Mouse (Mus musculus) kidney, adult 9 months (tissue): Measurements from ENCODE around the gene Gm44502.

ENCODE experiments used
- DNase-seq: peaks from one replicate; pipeline ENCODE4 v3.0.0; 2022

Gm44502 gene

GRCm38 (mm10) chr15:89390081-89390480 lies 39.4 kb downstream of the Gm44502 start:
- no peak for DNase-seq

GRCm38 (mm10) chr15:89387127-89387526 lies 42.4 kb downstream of the Gm44502 start:
- DNase-seq, result no peak

- DNase-seq, result no peak
These were observed 44.9 kb downstream of the Gm44502 start, which contains the start of gene Klhdc7b for GRCm38 (mm10) chr15:89384617-89385016. TSS of gene Klhdc7b (plus strand) at chr15:89384917.

GRCm38 (mm10) chr15:89379429-89379828 lies 50.1 kb downstream of the Gm44502 start:
- DNase-seq, result no peak

DNA sequence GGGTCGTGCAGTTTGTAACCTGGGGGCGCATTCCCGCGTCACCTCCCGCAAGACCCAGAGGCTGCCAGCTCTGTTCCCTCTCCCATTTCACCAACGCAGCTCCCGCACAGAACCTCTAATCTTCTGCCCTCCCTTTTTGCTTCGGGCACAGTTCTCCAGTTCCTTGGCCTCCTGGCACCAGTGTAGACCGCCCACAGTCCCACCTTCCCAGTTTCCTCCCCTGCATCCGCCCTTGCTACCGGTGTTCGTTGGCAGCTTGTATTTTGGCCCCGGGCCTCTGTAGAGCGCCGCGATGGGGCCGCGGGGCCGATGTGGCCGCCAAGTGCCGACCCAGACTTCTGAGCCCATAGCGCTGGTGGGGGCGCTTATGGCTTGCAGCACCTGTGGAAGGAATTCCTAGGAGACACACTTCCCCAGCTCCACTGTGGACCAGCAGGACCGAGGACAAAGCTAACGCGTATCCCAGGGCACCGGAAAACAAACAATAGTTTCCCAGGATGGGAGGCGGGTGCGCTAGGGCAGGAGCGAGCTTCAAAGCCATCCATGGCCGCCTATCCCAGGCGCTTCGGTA lies 50.6 kb downstream of the Gm44502 start, which contains the start of gene Odf3b:
TSS of gene Odf3b (minus strand) at position 452 of the 571 bp plus-strand sequence.
- DNase-seq, result peak; percentile 30

DNA sequence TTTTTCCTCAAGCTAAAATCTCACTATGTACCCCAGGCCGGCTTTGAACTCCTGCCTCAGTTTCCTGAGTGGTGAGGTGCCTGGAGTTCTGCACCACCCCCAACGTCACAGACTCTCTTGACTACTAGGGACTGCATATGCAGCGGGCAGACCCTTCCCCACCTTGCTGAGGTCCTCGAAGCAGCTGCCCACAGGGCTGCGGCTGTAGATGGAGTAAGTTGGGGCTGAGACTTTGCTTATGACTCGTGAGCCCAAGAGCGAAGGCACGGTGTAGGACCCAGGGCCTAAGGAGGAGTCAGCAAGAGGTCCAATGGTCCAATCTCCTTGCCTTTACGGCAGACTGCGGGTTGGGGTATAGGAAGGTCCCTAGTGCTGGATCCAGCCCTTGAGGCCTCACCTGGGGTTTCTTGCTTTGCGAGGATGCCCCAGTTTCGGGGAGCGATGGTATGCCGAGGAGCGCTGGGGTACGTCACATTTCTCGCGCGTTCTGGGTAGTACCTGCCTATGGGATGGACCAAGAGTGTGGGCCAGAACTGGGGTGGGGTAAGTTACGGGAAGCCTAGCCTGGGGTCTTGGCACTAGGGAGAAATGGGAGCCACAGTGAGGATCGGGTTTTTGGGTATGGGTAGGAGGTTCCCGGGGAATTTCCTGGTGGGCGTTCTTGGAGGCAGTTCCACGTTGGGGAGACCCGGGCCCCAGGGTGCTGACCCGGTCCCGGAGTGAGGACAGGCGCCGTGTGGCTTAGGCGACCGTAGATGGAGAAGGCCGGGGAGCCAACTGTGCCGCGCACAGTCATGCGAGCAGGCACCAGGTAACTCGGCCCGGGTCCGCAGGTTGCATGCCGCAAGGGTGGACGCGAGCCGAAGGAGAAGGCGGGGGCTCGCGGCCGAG lies 51.3 kb downstream of the Gm44502 start:
- no peak for DNase-seq

DNA sequence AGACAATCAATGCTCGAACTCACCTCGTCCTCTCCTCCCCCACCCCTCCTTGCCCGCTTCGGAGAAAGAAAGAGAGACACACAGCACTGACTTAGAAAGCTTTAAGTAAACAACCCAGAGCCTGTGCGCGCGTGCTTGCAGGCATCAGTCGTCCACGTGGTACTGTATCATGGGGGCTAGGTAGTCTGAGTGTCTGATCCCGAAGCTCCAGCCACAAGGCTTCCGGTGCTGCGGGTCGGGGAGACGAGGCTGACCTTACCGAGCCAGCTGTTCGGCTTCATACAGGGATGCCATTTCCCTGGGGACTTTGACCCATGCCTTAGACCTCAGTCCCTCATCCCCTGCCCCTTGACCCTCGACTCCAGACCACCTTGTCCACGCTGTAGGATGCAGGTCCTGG lies 52.1 kb downstream of the Gm44502 start:
- no peak for DNase-seq

DNA sequence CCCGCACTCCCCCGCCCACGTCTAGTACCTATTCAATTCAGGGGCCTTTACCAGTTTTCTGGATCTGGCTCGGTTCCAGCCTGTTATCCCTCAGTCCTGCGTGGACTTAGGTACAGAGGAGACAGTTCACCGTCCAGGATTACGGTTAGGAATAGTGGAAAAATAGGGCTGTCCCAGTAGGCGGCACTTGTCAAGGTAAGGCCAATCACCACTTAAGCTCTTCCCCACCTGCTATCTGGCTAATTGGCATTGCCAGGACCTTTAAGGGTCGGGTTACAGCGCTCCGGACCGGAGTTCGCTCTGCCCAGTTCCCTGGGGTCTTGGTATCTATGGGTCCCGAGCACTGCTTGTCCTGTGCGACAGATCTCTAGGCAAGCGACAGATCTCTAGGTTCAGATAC lies 52.5 kb downstream of the Gm44502 start, which contains the start of gene Tymp:
TSS of gene Tymp (minus strand) at position 83 of the 400 bp plus-strand sequence.
- DNase-seq, result peak; percentile 46

GRCm38 (mm10) chr15:89376040-89376439 lies 53.5 kb downstream of the Gm44502 start:
- peak; percentile 28 for DNase-seq

GRCm38 (mm10) chr15:89374801-89375534 lies 54.5 kb downstream of the Gm44502 start:
- no peak for DNase-seq

- DNase-seq, result no peak
These were observed 55.2 kb downstream of the Gm44502 start for GRCm38 (mm10) chr15:89374340-89374739.

DNA sequence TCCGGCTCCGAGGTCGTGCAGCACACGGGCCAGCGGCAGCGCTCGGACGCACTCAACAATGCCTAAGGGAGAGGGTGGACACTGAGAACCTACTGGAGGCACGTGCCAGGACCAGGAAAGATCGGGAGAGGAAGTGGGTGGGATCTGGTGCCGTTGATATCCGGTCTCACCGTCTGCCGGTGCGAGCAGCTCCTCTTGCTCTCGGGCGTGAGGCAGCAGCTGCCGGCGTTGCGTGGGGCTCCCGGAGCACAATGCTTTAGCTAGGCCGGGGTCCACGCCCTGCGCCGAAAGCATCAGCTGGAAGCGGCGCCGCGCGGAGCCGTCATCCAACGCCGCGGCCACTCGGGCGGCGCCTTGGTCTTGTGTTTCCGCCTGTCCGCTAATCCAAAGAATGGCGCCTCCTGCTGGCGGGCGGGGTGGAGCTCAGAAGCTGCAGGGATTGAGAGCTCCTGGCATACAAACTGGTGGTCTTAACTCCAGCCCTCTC lies 55.7 kb downstream of the Gm44502 start, which contains the start of gene Sco2:
TSS of gene Sco2 (minus strand) at position 85 of the 487 bp plus-strand sequence.
- peak; percentile 94 for DNase-seq

- DNase-seq, result peak; percentile 91
These were observed 56.3 kb downstream of the Gm44502 start for GRCm38 (mm10) chr15:89373027-89373761.

DNA sequence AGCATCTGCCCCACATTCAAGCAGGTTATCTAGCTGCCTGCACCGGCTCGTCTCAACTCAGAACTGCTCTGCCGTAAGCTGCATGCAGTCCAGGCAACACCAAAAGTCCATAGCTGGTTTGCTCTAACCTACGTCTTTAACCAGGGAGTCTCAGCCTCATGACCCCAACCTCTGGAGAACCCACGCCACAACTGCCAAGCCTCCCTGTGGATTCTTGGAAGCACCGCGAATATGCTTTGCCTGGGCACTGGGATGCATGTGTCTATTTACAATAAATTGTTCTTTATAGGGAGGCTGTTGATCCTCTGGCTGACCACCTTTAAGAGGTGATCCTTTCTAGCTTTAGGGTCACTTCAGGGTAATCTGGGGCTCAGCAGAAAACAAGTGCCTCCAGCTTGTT lies 57.0 kb downstream of the Gm44502 start:
- no peak for DNase-seq

GRCm38 (mm10) chr15:89372068-89372467 lies 57.4 kb downstream of the Gm44502 start:
- DNase-seq, result no peak
